Mouse (Mus musculus) liver, embryonic 14.5 days (tissue): ENCODE measurements around the gene Grm8. TPM values are rescaled to one million over a fixed set of nuclear protein-coding genes. Genes with fewer than 3 reads are reported as not detected.
A peak's percentile ranks its signal among the peaks of the same experiment; 100 is the strongest.

Experiments
- ATAC-seq: fragments of 200-750 bp; cut with Nextera tagmentation; 2 replicates; pipeline ENCODE4 v1.8.0; 2017; ENCODE audit warnings: moderate number of reproducible peaks, mild to moderate bottlenecking, moderate library complexity; ENCODE audit not compliant: insufficient read depth
- DNase-seq, 3 experiments: peaks; one replicate each; pipeline ENCODE4 v3.0.0-alpha.2; 2012 to 2013; ENCODE audit warnings: low read depth in 3 of 3, low spot score in 3 of 3
- H3K27ac ChIP-seq: fragments of 300-500 bp; sonication (generic); 2 replicates; pipeline ENCODE4 v1.5.1; 2014; ENCODE audit warnings: moderate library complexity, mild to moderate bottlenecking, control low read depth, inconsistent platforms
- H3K27me3 ChIP-seq: fragments of 300-500 bp; sonication (generic); 2 replicates; pipeline ENCODE4 v1.6.1; 2014; ENCODE audit warnings: mild to moderate bottlenecking, low read length, moderate library complexity; ENCODE audit not compliant: control insufficient read depth, insufficient read depth
- H3K36me3 ChIP-seq: fragments of 300-500 bp; sonication (generic); replicated peaks from 2 replicates; pipeline ENCODE4 v1.6.1; 2014; ENCODE audit warnings: low read depth; ENCODE audit not compliant: control insufficient read depth, insufficient read depth
- H3K4me1 ChIP-seq, 2 experiments: fragments of 200-500 bp in 1 of 2; fragments of 300-500 bp in 1 of 2; sonication (generic) in 1 of 2; replicated peaks; 2 replicates each; pipeline ENCODE4 v1.6.1; 2012 to 2014; ENCODE audit warnings: antibody characterized with exemption in 1 of 2, inconsistent platforms in 1 of 2, low read length in 1 of 2; ENCODE audit not compliant: control insufficient read depth in 2 of 2, insufficient read depth in 2 of 2
- H3K4me2 ChIP-seq: fragments of 300-500 bp; sonication (generic); 2 replicates; pipeline ENCODE4 v1.6.1; 2014; ENCODE audit warnings: low read depth, mild to moderate bottlenecking, control low read depth, moderate library complexity
- H3K4me3 ChIP-seq, 2 experiments: fragments of 200-500 bp in 1 of 2; fragments of 300-500 bp in 1 of 2; sonication (generic) in 1 of 2; 2 replicates each; pipeline ENCODE4 v1.5.1; 2012 to 2014; ENCODE audit warnings: low read depth in 2 of 2, low read length in 2 of 2, mild to moderate bottlenecking in 2 of 2, control low read depth in 1 of 2, inconsistent platforms in 1 of 2, moderate library complexity in 1 of 2; ENCODE audit not compliant: insufficient read depth in 1 of 2
- H3K9ac ChIP-seq: fragments of 300-500 bp; sonication (generic); replicated peaks from 2 replicates; pipeline ENCODE4 v1.6.1; 2014; ENCODE audit warnings: mild to moderate bottlenecking, control low read depth, moderate library complexity
- H3K9me3 ChIP-seq: fragments of 300-500 bp; sonication (generic); 2 replicates; pipeline ENCODE4 v1.6.1; 2016; ENCODE audit warnings: low read length, mixed read lengths; ENCODE audit not compliant: control insufficient read depth
- CTCF ChIP-seq: IDR thresholded peaks from 2 replicates; pipeline ENCODE4 v1.5.1; 2016; ENCODE audit warnings: antibody characterized with exemption, low read depth, control low read depth
- EP300 ChIP-seq: IDR thresholded peaks from 2 replicates; pipeline ENCODE4 v1.6.1; 2016; ENCODE audit warnings: antibody characterized with exemption, low read depth
- WGBS: fragments of 180-500 bp; shearing (Covaris S2); extraction: QIAGEN DNeasy Blood & Tissue Kit; methylation state at CpG from one replicate; pipeline ENCODE4 v1.1.7; 2014; ENCODE audit not compliant: insufficient replicate concordance; 5-methylcytosine and 5-hydroxymethylcytosine counted together
- microRNA counts: library from miRNA; unstranded; fragments of <30 nt; microRNA quantifications from one replicate; lab custom pipeline; 2016
- microRNA-seq: library from miRNA; unstranded; fragments of <30 nt; microRNA quantifications from one replicate; pipeline ENCODE4, GENCODE M21; 2016
- polyA plus RNA-seq, 2 experiments: library from polyadenylated mRNA; depleted of rRNA in 1 of 2; stranded (reverse) in 1 of 2; unstranded in 1 of 2; fragments of >200 nt; fragmentation: Nextera tagmentation in 1 of 2; extraction: Ambion mirVana in 1 of 2; gene quantifications; 2 replicates each; pipeline versions ENCODE4 v1.2.1 to v1.2.3; 2012 to 2014

Grm8 gene
- polyA plus RNA-seq, 2 experiments, result not detected

GRCm38 (mm10) chr6:27305351-27305750 is 829.6 kb downstream of the Grm8 start:
- ATAC-seq (no peak), DNase-seq (no peak)
- Histone ChIP-seq H3K27ac (no peak overlapping the region), H3K4me3 (no peak overlapping the region), H3K27me3 (no peaks in the 10 kb centered on the region), H3K9me3 (no peaks in the 10 kb centered on the region), H3K36me3 (no peaks in the 10 kb centered on the region), H3K9ac (no peak overlapping the region), H3K4me2 (no peak overlapping the region), H3K4me1 (no peaks in the 10 kb centered on the region)
- 64% methylated on average over 2 of the region's 2 CpGs for WGBS
- TF ChIP-seq EP300, result no peak
- TF ChIP-seq CTCF, result no peak

GRCm38 (mm10) chr6:27264972-27265371 is 870.0 kb downstream of the Grm8 start:
- no peaks in the 10 kb centered on the region for H3K4me1 ChIP-seq
- no peak overlapping the region for H3K4me2 ChIP-seq
- no peak for ATAC-seq
- H3K4me3 ChIP-seq, result no peak overlapping the region
- no peak for DNase-seq
- no peak overlapping the region for H3K27ac ChIP-seq
- H3K9me3 ChIP-seq, result no peaks in the 10 kb centered on the region
- H3K9ac ChIP-seq, result no peak overlapping the region
- no peaks in the 10 kb centered on the region for H3K27me3 ChIP-seq
- TF ChIP-seq CTCF (no peak), EP300 (no peak)
- no peaks in the 10 kb centered on the region for H3K36me3 ChIP-seq

GRCm38 (mm10) chr6:27262611-27263010 is 872.4 kb downstream of the Grm8 start:
- Histone ChIP-seq H3K4me1 (no peaks in the 10 kb centered on the region), H3K9ac (no peak overlapping the region), H3K36me3 (no peaks in the 10 kb centered on the region), H3K4me2 (no peak overlapping the region), H3K9me3 (no peaks in the 10 kb centered on the region), H3K27ac (no peak overlapping the region), H3K27me3 (no peaks in the 10 kb centered on the region), H3K4me3 (no peak overlapping the region)
- ATAC-seq (no peak), DNase-seq (no peak)
- TF ChIP-seq CTCF, result no peak
- no peak for TF ChIP-seq EP300

- DNase-seq, result no peak
- no peak overlapping the region for H3K4me3 ChIP-seq
- H3K27me3 ChIP-seq, result no peaks in the 10 kb centered on the region
- TF ChIP-seq CTCF (no peak), EP300 (no peak)
- H3K4me2 ChIP-seq, result no peak overlapping the region
- no peaks in the 10 kb centered on the region for H3K36me3 ChIP-seq
- H3K4me1 ChIP-seq, result no peaks in the 10 kb centered on the region
- H3K27ac ChIP-seq, result no peak overlapping the region
- no peak overlapping the region for H3K9ac ChIP-seq
- no peak for ATAC-seq
- no peaks in the 10 kb centered on the region for H3K9me3 ChIP-seq
These were observed 894.6 kb downstream of the Grm8 start for GRCm38 (mm10) chr6:27240416-27240815.

- Histone ChIP-seq H3K36me3 (no peaks in the 10 kb centered on the region), H3K27me3 (no peaks in the 10 kb centered on the region), H3K9me3 (no peaks in the 10 kb centered on the region), H3K4me3 (no peak overlapping the region), H3K4me1 (no peaks in the 10 kb centered on the region), H3K9ac (no peak overlapping the region), H3K27ac (no peak overlapping the region), H3K4me2 (no peak overlapping the region)
- 43% methylated on average over 2 of the region's 2 CpGs for WGBS
- TF ChIP-seq EP300 (no peak), CTCF (no peak)
- ATAC-seq (no peak), DNase-seq (no peak)
These were observed 895.0 kb downstream of the Grm8 start for GRCm38 (mm10) chr6:27239968-27240367.

MicroRNAs within 50 kb of the gene (microRNA counts, 519-probe panel; counts per million panel counts)
- microRNA mmu-miR-592 (lab: Ali Mortazavi, UCI), result 5,620 counts per million, percentile 37 among the panel's probes with 10 or more counts

Small RNA genes lying within 50 kb of the gene (microRNA-seq; reads per million reads assigned to microRNA genes)
- gene Mir592, result not detected
